Mouse (Mus musculus): ENCODE measurements around the gene Tagln.

The Tagln gene

GRCm38 (mm10) chr9:45946182-45946871, 10.5 kb upstream of the Tagln start:
- no peak for DNase-seq (ENCODE audit: low spot score)

GRCm38 (mm10) chr9:45945721-45946120, 9.9 kb upstream of the Tagln start:
- no peak for DNase-seq (ENCODE audit: low spot score)

GRCm38 (mm10) chr9:45944506-45945400, 8.9 kb upstream of the Tagln start:
- peak; percentile 62 for DNase-seq (ENCODE audit: low spot score)

GRCm38 (mm10) chr9:45943628-45944505, 8.0 kb upstream of the Tagln start:
- no peak for DNase-seq (ENCODE audit: low spot score)

GRCm38 (mm10) chr9:45942916-45943315, 7.1 kb upstream of the Tagln start:
- DNase-seq (ENCODE audit: low spot score), result no peak

GRCm38 (mm10) chr9:45942464-45942863, 6.6 kb upstream of the Tagln start:
- DNase-seq (ENCODE audit: low spot score), result no peak

- DNase-seq (ENCODE audit: low spot score), result no peak
These were observed 5.6 kb upstream of the Tagln start for GRCm38 (mm10) chr9:45941329-45941888.

GRCm38 (mm10) chr9:45939794-45940193, 3.9 kb upstream of the Tagln start:
- DNase-seq (ENCODE audit: low spot score), result no peak

GRCm38 (mm10) chr9:45938952-45939637, 3.2 kb upstream of the Tagln start:
- DNase-seq (ENCODE audit: low spot score), result no peak

GRCm38 (mm10) chr9:45938088-45938487, 2.2 kb upstream of the Tagln start:
- DNase-seq (ENCODE audit: low spot score), result no peak

- peak; percentile 24 for DNase-seq (ENCODE audit: low spot score)
These were observed 1.0 kb upstream of the Tagln start for GRCm38 (mm10) chr9:45936883-45937282.

- DNase-seq (ENCODE audit: low spot score), result no peak
These were observed 3.1 kb downstream of the Tagln start for GRCm38 (mm10) chr9:45932571-45933415.

- DNase-seq (ENCODE audit: low spot score), result no peak
These were observed 3.9 kb downstream of the Tagln start for GRCm38 (mm10) chr9:45931958-45932357.

- no peak for DNase-seq (ENCODE audit: low spot score)
These were observed 6.6 kb downstream of the Tagln start for GRCm38 (mm10) chr9:45929285-45929684.

- DNase-seq (ENCODE audit: low spot score), result no peak
These were observed 16.0 kb downstream of the Tagln start for GRCm38 (mm10) chr9:45919895-45920294.

GRCm38 (mm10) chr9:45917041-45917934, 18.6 kb downstream of the Tagln start:
- DNase-seq (ENCODE audit: low spot score), result no peak

GRCm38 (mm10) chr9:45915659-45916058, 20.2 kb downstream of the Tagln start:
- no peak for DNase-seq (ENCODE audit: low spot score)

- peak; percentile 19 for DNase-seq (ENCODE audit: low spot score)
These were observed 24.2 kb downstream of the Tagln start for GRCm38 (mm10) chr9:45911673-45912072.

- no peak for DNase-seq (ENCODE audit: low spot score)
These were observed 24.9 kb downstream of the Tagln start for GRCm38 (mm10) chr9:45910995-45911394.
